Mouse (Mus musculus) ES-Bruce4 (cell line): ENCODE measurements at regions not wholly inside any gene's neighbourhood (a gene's known extent, or its start where the extent isn't known, plus 50 kb on each side); places are given as distances from the start of the nearest gene placed in this dataset.

Experiments used
- CTCF ChIP-seq: IDR thresholded peaks from one replicate; pipeline ENCODE4 v1.8.1; 2011; ENCODE audit warnings: low read depth, low read length
- POLR2A ChIP-seq: IDR thresholded peaks from one replicate; pipeline ENCODE4 v1.8.1; 2011; ENCODE audit warnings: low read length; ENCODE audit not compliant: insufficient read depth

GRCm38 (mm10) chr12:85545718-85546117 lies 53.1 kb upstream of the Jdp2 start:
- TF ChIP-seq POLR2A (no peak), CTCF (no peak)
